28 mouse cellular contexts compared by ENCODE assay signal in genomic region chr3:36318635-36319034, GRCm38 (mm10).
A peak's percentile ranks its signal among the peaks of the same experiment; 100 is the strongest.
DNase-seq lines count a peak whose midpoint lies in the region; ATAC-seq lines count a peak whose summit lies in the region.
"Had no signal": no experiment of that assay in that cellular context is flagged by ENCODE, and none has a peak within 500 bp of the region (broad histone marks: within the 10 kb centered on the region; RNA-seq: fewer than 3 reads in every experiment).

No protein-coding gene starts in this region.

- H3K9me3 ChIP-seq in hindbrain, embryonic 11.5 days (ENCODE audit: control insufficient read depth, low read length): no peaks in the 10 kb centered on the region
- H3K9me3 ChIP-seq: forebrain, embryonic 10.5 days; G1E; hindbrain, embryonic 10.5 days had no signal

- H3K27me3 ChIP-seq in hindbrain, embryonic 11.5 days (ENCODE audit: control insufficient read depth, insufficient read depth, low read length): no peaks in the 10 kb centered on the region

- no peak overlapping the region for H3K9ac ChIP-seq in hindbrain, embryonic 11.5 days (ENCODE audit: low read depth, low read length)
- H3K9ac ChIP-seq: forebrain, postnatal 0 days; hindbrain, embryonic 14.5 days had no signal

- ATAC-seq in granulocyte monocyte progenitor cell, adult 5-6 weeks (replicated peaks; ENCODE audit: poor library complexity, severe bottlenecking): peak; percentile 96
- peak; percentile 97 for ATAC-seq in megakaryocyte progenitor cell, adult 5-6 weeks (replicated peaks; ENCODE audit: poor library complexity)
- no peak for ATAC-seq in hindbrain, embryonic 11.5 days (ENCODE audit: low FRiP score)
- ATAC-seq: activated CD4-positive, CD25-positive, alpha-beta regulatory T cell, adult 4 months; forebrain, embryonic 14.5 days; forebrain, postnatal 0 days; hindbrain, postnatal 0 days; inflammation-experienced regulatory T-cells, adult 6 months; intestine, embryonic 16.5 days had no signal

- DNase-seq in A20 (ENCODE audit: low read depth, low spot score) (peak; percentile 61), MEL-GATA-1-ER (ENCODE audit: extremely low read depth, low read depth) (peak; percentile 11)
- no peak for DNase-seq in gastrocnemius, adult 18-20 months (ENCODE audit: low spot score)
- DNase-seq in hindbrain, embryonic 11.5 days (ENCODE audit: low spot score): no peak
- DNase-seq in kidney, postnatal 4 days: no peak
- DNase-seq in heart, adult 18-20 months: no peak
- DNase-seq: adrenal gland, adult 8-10 months; adrenal gland, postnatal 36 days; cerebellum, adult 11 months; cerebellum, adult 2 months; cerebellum, postnatal 10 days; cerebellum, postnatal 36 days; forebrain, postnatal 0 days; gastrocnemius, postnatal 25 days; heart, postnatal 36 days; kidney, adult 18-20 months had no signal

- H3K27ac ChIP-seq in hindbrain, embryonic 11.5 days (ENCODE audit: low read depth, low read length): no peak overlapping the region
- H3K27ac ChIP-seq: forebrain, embryonic 10.5 days; hindbrain, embryonic 10.5 days; hindbrain, embryonic 14.5 days; hindbrain, postnatal 0 days had no signal

- H3K4me1 ChIP-seq in hindbrain, embryonic 11.5 days (replicated peaks; ENCODE audit: control insufficient read depth, insufficient read depth, low read length): no peaks in the 10 kb centered on the region
- H3K4me1 ChIP-seq: forebrain, embryonic 10.5 days; hindbrain, embryonic 10.5 days had no signal

- H3K4me2 ChIP-seq in hindbrain, embryonic 11.5 days (replicated peaks; ENCODE audit: low read depth, low read length): no peak overlapping the region
- H3K4me2 ChIP-seq: heart, embryonic 11.5 days; hindbrain, embryonic 14.5 days had no signal

- no peak overlapping the region for H3K4me3 ChIP-seq in hindbrain, embryonic 11.5 days (ENCODE audit: low read depth, low read length)
- H3K4me3 ChIP-seq: forebrain, embryonic 10.5 days; hindbrain, embryonic 10.5 days had no signal

- no peaks in the 10 kb centered on the region for H3K36me3 ChIP-seq in hindbrain, embryonic 11.5 days (ENCODE audit: control insufficient read depth, insufficient read depth, low read length)
- H3K36me3 ChIP-seq: forebrain, embryonic 10.5 days; G1E; hindbrain, embryonic 10.5 days had no signal

Comparison
In these comparisons a context has a peak if more than half of its experiments do, and no peak if none do; other contexts are left out.
1. DNase-seq: peak in A20 (single experiment) and MEL-GATA-1-ER (single experiment); none in gastrocnemius, adult 18-20 months (single experiment), hindbrain, embryonic 11.5 days (single experiment), kidney, postnatal 4 days (0 of 2) and heart, adult 18-20 months (0 of 2).